Mouse (Mus musculus) heart, adult 8-10 months (tissue): ENCODE measurements at regions not wholly inside any gene's neighbourhood (a gene's known extent, or its start where the extent isn't known, plus 50 kb on each side); places are given as distances from the start of the nearest gene placed in this dataset.

Source experiments
- DNase-seq: peaks from one replicate; pipeline ENCODE4 v3.0.0; 2022; ENCODE audit warnings: low spot score

- no peak for DNase-seq
Measured at GRCm38 (mm10) chr1:35580474-35580873, 487.7 kb upstream of the Hs6st1 start.

GRCm38 (mm10) chr1:35587900-35588299, 480.3 kb upstream of the Hs6st1 start:
- DNase-seq: no peak

- no peak for DNase-seq
Measured at GRCm38 (mm10) chr1:35588939-35589338, 479.3 kb upstream of the Hs6st1 start.

GRCm38 (mm10) chr1:35600847-35601246, 467.4 kb upstream of the Hs6st1 start:
- no peak for DNase-seq

GRCm38 (mm10) chr1:35615131-35615530, 453.1 kb upstream of the Hs6st1 start:
- no peak for DNase-seq

GRCm38 (mm10) chr1:35619476-35619875, 448.7 kb upstream of the Hs6st1 start:
- DNase-seq: no peak

- DNase-seq: no peak
Measured at GRCm38 (mm10) chr1:35642595-35642994, 425.6 kb upstream of the Hs6st1 start.

GRCm38 (mm10) chr1:35653119-35653956, 414.9 kb upstream of the Hs6st1 start:
- no peak for DNase-seq

- no peak for DNase-seq
Measured at GRCm38 (mm10) chr1:35663006-35663405, 405.2 kb upstream of the Hs6st1 start.

- no peak for DNase-seq
Measured at GRCm38 (mm10) chr1:35673524-35673923, 394.7 kb upstream of the Hs6st1 start.

- no peak for DNase-seq
Measured at GRCm38 (mm10) chr1:35673992-35674391, 394.2 kb upstream of the Hs6st1 start.

- DNase-seq: no peak
Measured at GRCm38 (mm10) chr1:35682511-35682949, 385.7 kb upstream of the Hs6st1 start.

GRCm38 (mm10) chr1:35685651-35686050, 382.5 kb upstream of the Hs6st1 start:
- DNase-seq: no peak

GRCm38 (mm10) chr1:35694349-35694748, 373.9 kb upstream of the Hs6st1 start:
- DNase-seq: no peak

GRCm38 (mm10) chr1:35694775-35695591, 373.2 kb upstream of the Hs6st1 start:
- no peak for DNase-seq

GRCm38 (mm10) chr1:35697218-35697617, 371.0 kb upstream of the Hs6st1 start:
- DNase-seq: no peak

- DNase-seq: no peak
Measured at GRCm38 (mm10) chr1:35697834-35698500, 370.2 kb upstream of the Hs6st1 start.

- DNase-seq: no peak
Measured at GRCm38 (mm10) chr1:35702585-35702984, 365.6 kb upstream of the Hs6st1 start.

- DNase-seq: no peak
Measured at GRCm38 (mm10) chr1:35706336-35706735, 361.9 kb upstream of the Hs6st1 start.

- no peak for DNase-seq
Measured at GRCm38 (mm10) chr1:35708176-35708788, 359.9 kb upstream of the Hs6st1 start.

- no peak for DNase-seq
Measured at GRCm38 (mm10) chr1:35709214-35709613, 359.0 kb upstream of the Hs6st1 start.

GRCm38 (mm10) chr1:35713961-35714360, 354.2 kb upstream of the Hs6st1 start:
- DNase-seq: no peak
